ENCODE assay signal across 11 mouse cellular contexts in genomic region chr2:24387361-24388283, GRCm38 (mm10). TPM values are rescaled to one million over a fixed set of nuclear protein-coding genes. Genes with fewer than 3 reads are reported as not detected.
A peak's percentile ranks its signal among the peaks of the same experiment; 100 is the strongest.
DNase-seq lines count a peak whose midpoint lies in the region; TF ChIP-seq lines count a peak whose summit lies in the region.
"Had no signal": no experiment of that assay in that cellular context is flagged by ENCODE, and none has a peak within 500 bp of the region (broad histone marks: within the 10 kb centered on the region; RNA-seq: fewer than 3 reads in every experiment).

No protein-coding gene starts in this region.

- H3K4me3 ChIP-seq in layer of hippocampus, adult 2 months, result no peak overlapping the region

- no peak for TF ChIP-seq CTCF in layer of hippocampus, adult 2 months (conservative IDR thresholded peaks at IDR 0.05)

- peak; percentile 25 to 54 for DNase-seq in layer of hippocampus, adult 2 months (ENCODE audit: low spot score in 2 of 2)
- DNase-seq in layer of hippocampus, postnatal 25 days (ENCODE audit: extremely low spot score in 1 of 2, low spot score in 1 of 2), result no peak
- peak; percentile 27 for DNase-seq in testis, postnatal 10 days (ENCODE audit: low spot score)
- no peak for DNase-seq in testis, postnatal 14 days (ENCODE audit: low spot score)
- peak; percentile 30 for DNase-seq in layer of hippocampus, adult 9-11 months
- peak; percentile 72 for DNase-seq in telencephalon, adult 2 months (ENCODE audit: low read depth, low spot score)
- no peak for DNase-seq in embryo, embryonic 10.5 days (ENCODE audit: low spot score)
- DNase-seq: cerebellum, adult 9-10 months; lung, postnatal 36 days had no signal

- no peak overlapping the region for H3K27ac ChIP-seq in layer of hippocampus, adult 2 months
- H3K27ac ChIP-seq: kidney, postnatal 0 days; stomach, embryonic 15.5 days had no signal

RNA-seq across cellular contexts. Expression of gene Psd4, which starts 20.2 kb away (rescaled TPM):
- 1 to 10 TPM in 1 of 2 experiments, under 1 TPM in 1; 0.64 to 1.3 TPM for total RNA-seq in layer of hippocampus, adult 2 months (2021)
- 1 to 10 TPM in 1 of 2 experiments, under 1 TPM in 1; 0.47 to 1.1 TPM for total RNA-seq in layer of hippocampus, postnatal 25 days (2021)

RNA-seq across cellular contexts. Expression of gene Il1rn, which starts 51.0 kb away (rescaled TPM):
- not detected for total RNA-seq in layer of hippocampus, adult 2 months (2021)
- not detected for total RNA-seq in layer of hippocampus, postnatal 25 days (2021)

Comparison
In these comparisons a context has a peak if more than half of its experiments do, and no peak if none do; other contexts are left out.
1. DNase-seq: peak in layer of hippocampus, adult 2 months (2 of 2), testis, postnatal 10 days (single experiment), layer of hippocampus, adult 9-11 months (single experiment) and telencephalon, adult 2 months (single experiment); none in layer of hippocampus, postnatal 25 days (0 of 2), testis, postnatal 14 days (single experiment) and embryo, embryonic 10.5 days (single experiment).